Mouse (Mus musculus) monocyte, adult 2 months (primary cell): ENCODE results near the gene Gm20388.

Source experiments
- DNase-seq, 2 experiments: peaks; one replicate each; pipeline ENCODE4 v3.0.0; 2022; ENCODE audit warnings: low spot score in 2 of 2, low read depth in 1 of 2

Gene Gm20388

GRCm38 (mm10) chr8:122767229-122767628 lies 2856.6 kb downstream of the Gm20388 start:
- no peak for DNase-seq

- no peak for DNase-seq
Measured at GRCm38 (mm10) chr8:122769251-122770058, 2858.8 kb downstream of the Gm20388 start.

- DNase-seq, result no peak
Measured at GRCm38 (mm10) chr8:122772431-122773060, 2861.9 kb downstream of the Gm20388 start.

- peak in 1 of 2 experiments; percentile 42 for DNase-seq
Measured at GRCm38 (mm10) chr8:122775285-122776155, 2864.9 kb downstream of the Gm20388 start, which contains the start of gene Acsf3. Acsf3 (plus strand) TSS chr8:122775486.

- DNase-seq, result no peak
Measured at GRCm38 (mm10) chr8:122777701-122778100, 2867.1 kb downstream of the Gm20388 start.

GRCm38 (mm10) chr8:122778703-122779239 lies 2868.1 kb downstream of the Gm20388 start:
- no peak for DNase-seq

GRCm38 (mm10) chr8:122779255-122779654 lies 2868.6 kb downstream of the Gm20388 start:
- no peak for DNase-seq

- no peak for DNase-seq
Measured at GRCm38 (mm10) chr8:122784756-122785155, 2874.1 kb downstream of the Gm20388 start.

- no peak for DNase-seq
Measured at GRCm38 (mm10) chr8:122789796-122790195, 2879.2 kb downstream of the Gm20388 start.

GRCm38 (mm10) chr8:122793375-122794174 lies 2882.9 kb downstream of the Gm20388 start:
- DNase-seq, result no peak

GRCm38 (mm10) chr8:122794175-122794454 lies 2883.5 kb downstream of the Gm20388 start:
- no peak for DNase-seq

- DNase-seq, result no peak
Measured at GRCm38 (mm10) chr8:122803906-122804761, 2893.5 kb downstream of the Gm20388 start.

- DNase-seq, result no peak
Measured at GRCm38 (mm10) chr8:122805349-122805748, 2894.7 kb downstream of the Gm20388 start.

- DNase-seq, result no peak
Measured at GRCm38 (mm10) chr8:122806956-122807538, 2896.4 kb downstream of the Gm20388 start.

- DNase-seq, result no peak
Measured at GRCm38 (mm10) chr8:122807907-122808306, 2897.3 kb downstream of the Gm20388 start.

- DNase-seq, result no peak
Measured at GRCm38 (mm10) chr8:122810376-122810775, 2899.7 kb downstream of the Gm20388 start.

- DNase-seq, result no peak
Measured at GRCm38 (mm10) chr8:122811870-122812494, 2901.3 kb downstream of the Gm20388 start.

- DNase-seq, result no peak
Measured at GRCm38 (mm10) chr8:122812610-122813250, 2902.1 kb downstream of the Gm20388 start.
